Mouse (Mus musculus): ENCODE results near the gene Naa35.

GRCm38 (mm10) chr13:59604511-59604910, 19.5 kb downstream of the Naa35 start:
- TF ChIP-seq CTCF (IDR thresholded peaks at IDR 0.05; ENCODE audit: low read depth) (no peak), EP300 (IDR thresholded peaks at IDR 0.05; ENCODE audit: low read depth) (no peak)
